Mouse (Mus musculus): ENCODE results near the gene Obox2. TPM values are rescaled to one million over a fixed set of nuclear protein-coding genes. Genes with fewer than 3 reads are reported as not detected.

Gene Obox2
- polyA plus RNA-seq (2021; fragmentation: Nextera tagmentation) = not detected in 2 replicates
- long read RNA-seq, experiment 1 = 0 reads
- long read RNA-seq, experiment 2 = 0 reads

DNA sequence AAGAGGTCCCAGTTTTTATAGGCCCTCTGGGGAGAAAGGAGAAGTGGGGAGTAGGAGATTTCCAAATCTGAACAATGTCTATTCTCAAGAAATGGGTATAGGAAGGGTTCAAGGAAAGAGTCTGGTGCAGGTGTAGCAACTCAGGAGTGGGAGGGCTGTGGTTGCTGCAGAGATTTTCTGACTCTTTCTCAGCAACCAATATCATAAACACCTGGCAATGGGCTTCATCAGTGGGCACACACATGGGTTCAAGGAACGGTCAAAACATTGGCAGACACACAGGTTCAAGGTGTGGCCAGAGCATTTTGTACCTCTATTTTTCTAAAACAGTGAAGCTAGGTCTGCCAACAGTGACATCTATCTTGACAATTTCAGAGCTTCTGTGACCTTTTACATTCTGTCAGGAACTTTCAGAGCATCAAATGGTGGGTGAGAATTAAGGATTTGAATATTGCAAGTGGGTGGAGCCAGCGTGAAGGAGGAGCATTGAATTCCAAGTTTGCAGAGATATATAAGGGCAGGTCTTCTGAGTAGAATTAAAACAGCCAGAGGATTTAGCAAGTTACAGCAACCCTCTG lies at the start of gene Obox2, which contains the start of gene Obox1:
Gene Obox2, plus strand, starts transcription at position 301 of the 578 bp plus-strand sequence.
Gene Obox1, plus strand, starts transcription at position 528 of the 578 bp plus-strand sequence.

Other genes starting within 250 kb of the Obox2 start
- gene Obox1, start 227 bp downstream of the Obox2 start, polyA plus RNA-seq (2021; fragmentation: Nextera tagmentation) = not detected in 2 replicates